Mouse (Mus musculus): ENCODE measurements around the gene Prkar2a. TPM values are rescaled to one million over a fixed set of nuclear protein-coding genes. Genes with fewer than 3 reads are reported as not detected.
A peak's percentile ranks its signal among the peaks of the same experiment; 100 is the strongest.

The Prkar2a gene
- total and polyA plus RNA-seq, 2 experiments from 2014 or later, result 34.3 to 104 TPM

DNA sequence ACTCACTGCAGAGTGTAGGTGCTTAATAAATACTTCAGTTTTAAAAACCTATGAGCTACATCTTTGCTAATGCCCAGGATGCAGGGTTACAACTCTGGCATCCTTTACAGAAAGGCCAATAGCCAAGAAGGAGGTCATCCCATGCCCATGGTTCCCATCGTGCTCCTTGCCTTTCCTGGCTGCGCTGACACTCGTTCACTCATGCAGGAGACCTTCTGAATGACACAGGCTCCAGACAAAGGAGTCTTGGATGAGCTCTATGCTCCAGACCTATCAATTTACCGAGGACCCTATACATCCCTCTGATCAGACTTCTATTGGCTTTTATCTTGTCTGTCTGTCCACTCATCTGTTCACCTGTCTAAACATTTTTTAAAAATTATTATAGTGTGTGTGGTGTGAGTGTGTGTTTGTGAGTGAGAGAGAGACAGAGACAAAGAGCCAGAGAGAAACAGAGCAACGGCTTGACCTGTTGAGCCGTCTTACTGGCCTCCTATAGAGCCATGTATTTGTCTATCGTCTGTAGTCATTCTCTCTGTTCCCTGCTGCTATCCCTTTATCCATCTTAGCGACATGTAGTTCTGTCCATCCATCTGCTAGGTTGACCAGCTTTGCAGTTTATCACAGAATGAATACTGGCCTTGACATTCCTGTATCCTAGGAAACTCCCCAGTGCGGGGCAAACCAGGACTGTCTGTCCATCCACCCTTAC lies 93.9 kb downstream of the Prkar2a start:
- DNase-seq (peak; percentile 46), ATAC-seq (peak; percentile 13; the same call in 1 of the 2 replicates)

DNA sequence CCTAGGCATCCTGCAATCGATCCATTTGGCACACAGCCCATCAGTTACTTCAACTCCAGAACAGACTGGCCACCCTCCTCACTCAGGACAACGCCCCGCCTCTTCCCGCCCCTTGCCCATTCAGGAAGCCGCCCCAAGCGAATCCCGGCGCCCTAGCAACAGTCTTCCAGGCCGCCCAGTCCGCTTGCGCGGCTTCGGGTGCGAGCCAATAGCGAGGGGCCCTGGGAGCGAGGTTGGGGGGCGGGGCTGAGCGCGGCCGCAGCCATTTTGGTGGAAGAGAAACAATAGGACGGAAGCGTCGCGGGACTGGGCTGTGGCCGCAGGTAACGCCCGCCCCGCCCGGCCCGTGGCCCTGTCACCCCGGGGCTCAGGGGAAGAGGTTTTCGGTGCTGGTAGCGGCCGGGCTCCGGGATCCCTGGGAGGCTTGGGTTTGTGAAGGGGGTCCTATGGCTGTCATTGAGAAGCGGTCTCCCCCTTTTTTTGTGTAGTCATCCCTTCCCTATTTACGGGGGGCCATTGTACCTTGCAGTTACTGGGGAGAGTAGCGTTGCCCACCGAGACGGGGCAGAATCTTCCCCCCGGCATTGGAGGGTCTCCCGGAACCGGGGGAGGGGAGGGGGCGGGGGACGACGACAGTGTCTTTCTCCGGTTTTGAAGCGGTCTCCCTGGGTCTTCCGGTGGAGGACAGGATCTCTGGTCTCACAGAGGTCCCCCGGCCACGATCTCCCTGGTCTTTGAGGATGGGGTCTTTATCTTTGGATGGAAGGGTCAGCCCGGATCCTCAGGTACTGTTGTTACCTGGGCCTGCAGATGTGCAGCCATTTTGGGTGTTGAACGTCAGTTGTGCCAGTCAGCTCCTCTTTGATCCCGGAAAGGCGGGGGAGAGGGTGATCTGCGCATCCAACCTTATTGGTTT lies 94.7 kb downstream of the Prkar2a start, which contains the start of gene Ip6k2:
Gene Ip6k2 (plus strand): TSS at position 249 of the 916 bp plus-strand sequence.
- peak within 1 kb of the TSS; percentile 58 for H3K4me2 ChIP-seq (ENCODE audit: low read depth)

More for the DNA sequence above, 93.9 kb downstream of the Prkar2a start:
- H3K27ac ChIP-seq (ENCODE audit: low read depth, low read length), result peak overlapping the region; percentile 95
- peaks cover 26% of the 10 kb centered on the region for H3K4me1 ChIP-seq (ENCODE audit: insufficient read depth)
- H3K4me2 ChIP-seq (ENCODE audit: low read depth), result peak overlapping the region; percentile 58
- no peak for TF ChIP-seq CTCF (IDR thresholded peaks at IDR 0.05; ENCODE audit: low read depth)
- 9% methylated on average over 9 of the region's 9 CpGs for WGBS
- H3K9ac ChIP-seq, result peak overlapping the region; percentile 96
- no peaks in the 10 kb centered on the region for H3K9me3 ChIP-seq (ENCODE audit: low read length)
- peak overlapping the region; percentile 91 for H3K4me3 ChIP-seq (ENCODE audit: low read depth, low read length)
- H3K27me3 ChIP-seq (ENCODE audit: insufficient read depth, low read length), result no peaks in the 10 kb centered on the region
- H3K36me3 ChIP-seq (ENCODE audit: insufficient read depth), result 0 out of 2 replicates have a peak, but pooled peaks cover 3% of the 10 kb centered on the region

DNA sequence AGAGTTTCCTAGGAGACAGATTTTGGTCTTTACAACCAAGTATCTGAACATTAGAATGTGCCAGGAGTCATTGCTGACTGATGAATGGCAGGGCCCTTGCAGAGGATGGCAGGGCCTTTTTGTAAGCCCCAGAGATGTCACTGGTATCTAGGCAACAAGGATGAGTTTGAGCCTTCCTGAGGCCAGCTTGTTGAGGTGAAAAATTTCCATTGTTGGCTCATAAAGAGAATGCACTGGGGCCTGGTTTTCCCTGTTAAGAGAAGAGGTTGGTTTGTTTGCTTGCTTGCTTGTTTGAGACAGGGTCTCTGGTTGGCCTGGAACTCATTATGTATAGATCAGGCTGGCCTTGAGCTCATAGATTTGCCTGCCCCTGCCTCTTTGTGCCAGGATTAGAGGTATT lies 96.3 kb downstream of the Prkar2a start:
- TF ChIP-seq CTCF (IDR thresholded peaks at IDR 0.05; ENCODE audit: low read depth), result no peak
- Histone ChIP-seq H3K27me3 (ENCODE audit: insufficient read depth, low read length) (no peaks in the 10 kb centered on the region), H3K4me3 (ENCODE audit: low read depth, low read length) (peak overlapping the region; percentile 91), H3K27ac (ENCODE audit: low read depth, low read length) (no peak overlapping the region; the same call in 1 of the 2 replicates), H3K9me3 (ENCODE audit: low read length) (no peaks in the 10 kb centered on the region), H3K4me1 (ENCODE audit: insufficient read depth) (peaks cover 50% of the 10 kb centered on the region), H3K9ac (peak overlapping the region; percentile 18; the same call in 1 of the 2 replicates), H3K36me3 (ENCODE audit: insufficient read depth) (0 out of 2 replicates have a peak, but pooled peaks cover 3% of the 10 kb centered on the region), H3K4me2 (ENCODE audit: low read depth) (peak overlapping the region; percentile 58)
- ATAC-seq (no peak), DNase-seq (peak; percentile 26)

More for the DNA sequence above, 94.7 kb downstream of the Prkar2a start, which contains the start of gene Ip6k2:
- H3K9ac ChIP-seq, result peak within 1 kb of the TSS; percentile 96
- H3K36me3 ChIP-seq (ENCODE audit: insufficient read depth), result 0 out of 2 replicates have a peak, but pooled peaks cover 3% of the 10 kb centered on the region
- WGBS, result 3% methylated on average over 56 of the region's 56 CpGs
- peaks cover 34% of the 10 kb centered on the region for H3K4me1 ChIP-seq (ENCODE audit: insufficient read depth)
- H3K27ac ChIP-seq (ENCODE audit: low read depth, low read length), result peak within 1 kb of the TSS; percentile 95
- DNase-seq, result peak; percentile 97
- H3K4me3 ChIP-seq (ENCODE audit: low read depth, low read length), result peak within 1 kb of the TSS; percentile 91
- ATAC-seq, result peak; percentile 99
- H3K9me3 ChIP-seq (ENCODE audit: low read length), result no peaks in the 10 kb centered on the region
- H3K27me3 ChIP-seq (ENCODE audit: insufficient read depth, low read length), result no peaks in the 10 kb centered on the region
- TF ChIP-seq CTCF (IDR thresholded peaks at IDR 0.05; ENCODE audit: low read depth), result no peak

DNA sequence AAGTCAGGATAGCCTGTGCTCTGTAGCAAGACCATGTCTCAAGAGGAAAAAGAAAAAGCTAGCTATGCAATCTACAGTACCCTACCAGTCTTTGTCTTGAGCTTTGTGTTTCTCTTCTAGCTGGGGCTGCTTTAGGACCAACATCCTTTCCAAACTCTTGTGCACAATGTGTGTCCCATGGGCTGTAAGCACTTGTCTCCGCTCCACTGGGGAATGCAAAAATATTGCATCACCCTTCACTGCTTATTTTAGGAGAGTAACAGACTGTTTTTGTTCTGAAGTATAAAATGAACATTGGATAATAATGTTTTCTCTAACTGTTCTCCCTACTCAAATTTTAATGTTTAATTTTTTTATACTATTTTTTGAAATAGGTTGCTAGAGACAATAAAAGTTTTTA lies 97.4 kb downstream of the Prkar2a start:
- H3K4me2 ChIP-seq (ENCODE audit: low read depth), result peak overlapping the region; percentile 58
- H3K27me3 ChIP-seq (ENCODE audit: insufficient read depth, low read length), result no peaks in the 10 kb centered on the region
- peak overlapping the region; percentile 91; the same call in 1 of the 2 replicates for H3K4me3 ChIP-seq (ENCODE audit: low read depth, low read length)
- H3K4me1 ChIP-seq (ENCODE audit: insufficient read depth), result peaks cover 53% of the 10 kb centered on the region
- DNase-seq (no peak), ATAC-seq (no peak)
- H3K27ac ChIP-seq (ENCODE audit: low read depth, low read length), result no peak overlapping the region
- TF ChIP-seq CTCF (IDR thresholded peaks at IDR 0.05; ENCODE audit: low read depth), result no peak
- WGBS, result 59% methylated on average over 1 of the region's 1 CpGs
- no peaks in the 10 kb centered on the region for H3K9me3 ChIP-seq (ENCODE audit: low read length)
- no peak overlapping the region for H3K9ac ChIP-seq
- H3K36me3 ChIP-seq (ENCODE audit: insufficient read depth), result 0 out of 2 replicates have a peak, but pooled peaks cover 3% of the 10 kb centered on the region

DNA sequence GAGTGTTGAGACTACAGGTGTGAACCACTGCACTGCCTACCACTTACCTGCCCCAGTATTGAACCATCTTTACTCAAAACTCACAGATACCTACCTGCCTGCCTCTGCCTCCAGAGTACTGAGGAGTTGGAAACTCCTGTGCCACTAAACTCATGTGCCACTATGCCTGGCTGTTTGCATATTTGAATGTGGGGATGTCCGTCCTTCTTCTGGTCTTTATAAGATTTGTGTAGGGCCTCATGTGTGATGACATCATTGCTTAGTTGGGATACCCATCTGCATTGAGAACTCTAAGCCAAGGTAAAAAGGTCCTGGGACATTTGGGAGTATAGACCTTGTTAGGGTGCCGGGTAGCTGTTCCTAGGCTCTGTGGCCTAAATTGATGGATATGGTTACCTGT lies 98.0 kb downstream of the Prkar2a start:
- H3K36me3 ChIP-seq (ENCODE audit: insufficient read depth), result 0 out of 2 replicates have a peak, but pooled peaks cover 3% of the 10 kb centered on the region
- no peaks in the 10 kb centered on the region for H3K9me3 ChIP-seq (ENCODE audit: low read length)
- DNase-seq (no peak), ATAC-seq (no peak)
- TF ChIP-seq CTCF (IDR thresholded peaks at IDR 0.05; ENCODE audit: low read depth), result no peak
- 79% methylated on average over 2 of the region's 2 CpGs for WGBS
- no peaks in the 10 kb centered on the region for H3K27me3 ChIP-seq (ENCODE audit: insufficient read depth, low read length)
- no peak overlapping the region for H3K9ac ChIP-seq
- peaks cover 57% of the 10 kb centered on the region for H3K4me1 ChIP-seq (ENCODE audit: insufficient read depth)
- no peak overlapping the region for H3K27ac ChIP-seq (ENCODE audit: low read depth, low read length)
- no peak overlapping the region for H3K4me3 ChIP-seq (ENCODE audit: low read depth, low read length)
- peak overlapping the region; percentile 58; the same call in 1 of the 2 replicates for H3K4me2 ChIP-seq (ENCODE audit: low read depth)

DNA sequence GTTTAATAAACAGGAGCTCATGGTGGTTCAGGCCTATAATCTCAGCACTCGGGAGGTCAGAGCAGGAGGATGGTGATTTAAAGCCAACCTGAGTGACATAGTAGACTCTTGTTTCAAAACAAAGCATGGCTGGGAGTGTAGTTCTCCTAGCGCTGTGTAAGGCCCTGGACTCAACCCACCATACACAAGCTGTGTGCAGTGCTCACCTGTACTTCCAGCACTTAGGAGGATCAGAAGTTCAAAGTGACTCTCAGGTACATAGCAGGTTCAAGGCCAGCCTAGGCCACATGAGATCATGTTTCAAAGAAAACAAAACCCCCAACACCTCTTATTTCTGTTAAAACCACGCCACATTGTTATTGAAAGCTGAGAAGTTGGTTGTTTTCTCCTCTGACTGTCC lies 99.6 kb downstream of the Prkar2a start:
- 72% methylated on average over 3 of the region's 3 CpGs for WGBS
- H3K27ac ChIP-seq (ENCODE audit: low read depth, low read length), result no peak overlapping the region
- H3K36me3 ChIP-seq (ENCODE audit: insufficient read depth), result 0 out of 2 replicates have a peak, but pooled peaks cover 3% of the 10 kb centered on the region
- 0 out of 2 replicates have a peak overlapping the region, but pooled peaks have one; percentile 58 for H3K4me2 ChIP-seq (ENCODE audit: low read depth)
- no peak for ATAC-seq
- H3K9ac ChIP-seq, result no peak overlapping the region
- no peak overlapping the region for H3K4me3 ChIP-seq (ENCODE audit: low read depth, low read length)
- no peak for TF ChIP-seq CTCF (IDR thresholded peaks at IDR 0.05; ENCODE audit: low read depth)
- H3K27me3 ChIP-seq (ENCODE audit: insufficient read depth, low read length), result no peaks in the 10 kb centered on the region
- H3K4me1 ChIP-seq (ENCODE audit: insufficient read depth), result peaks cover 54% of the 10 kb centered on the region
- H3K9me3 ChIP-seq (ENCODE audit: low read length), result no peaks in the 10 kb centered on the region
- no peak for DNase-seq
